Mouse (Mus musculus): ENCODE measurements around the gene Dnah8. TPM values are rescaled to one million over a fixed set of nuclear protein-coding genes. Genes with fewer than 3 reads are reported as not detected.

Gene Dnah8
- polyA plus RNA-seq, 1 experiment from 2014 or later: 2.1 TPM

DNA sequence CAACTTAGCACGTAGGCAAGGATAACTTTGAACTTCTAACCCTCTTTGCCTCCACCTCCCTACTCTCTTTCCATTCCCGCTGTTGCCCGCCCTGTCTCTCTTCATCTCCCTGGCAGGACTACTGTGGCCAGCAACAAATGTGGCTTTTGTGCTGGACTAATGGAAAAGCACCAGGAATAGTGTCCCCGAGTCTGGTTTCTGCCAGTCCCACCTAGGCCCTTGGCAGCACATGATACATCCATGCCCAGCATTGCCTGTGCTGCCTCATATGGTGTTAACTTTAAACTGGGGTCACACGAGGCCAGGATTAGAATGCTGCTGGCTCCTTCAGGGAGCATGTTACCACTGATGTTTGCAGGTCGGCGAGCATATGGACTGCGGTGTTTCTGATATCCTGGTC lies 164.2 kb downstream of the Dnah8 start:
- 90% methylated on average over 8 of the region's 8 CpGs for WGBS
- no peak for DNase-seq
- H3K4me2 ChIP-seq (ENCODE audit: low read length): no peak overlapping the region
- no peaks in the 10 kb centered on the region for H3K27me3 ChIP-seq (ENCODE audit: control insufficient read depth, insufficient read depth, low read length)
- ATAC-seq (ENCODE audit: low FRiP score, low TSS enrichment): no peak
- no peaks in the 10 kb centered on the region for H3K9me3 ChIP-seq (ENCODE audit: control insufficient read depth, low read length)
- H3K9ac ChIP-seq (replicated peaks; ENCODE audit: low read length): no peak overlapping the region
- H3K27ac ChIP-seq (replicated peaks; ENCODE audit: low read depth, low read length): no peak overlapping the region
- H3K36me3 ChIP-seq (ENCODE audit: control insufficient read depth, insufficient read depth, low read length): no peaks in the 10 kb centered on the region
- H3K4me1 ChIP-seq (ENCODE audit: control insufficient read depth, insufficient read depth, low read length): no peaks in the 10 kb centered on the region
- no peak overlapping the region for H3K4me3 ChIP-seq (replicated peaks; ENCODE audit: low read depth, low read length)

DNA sequence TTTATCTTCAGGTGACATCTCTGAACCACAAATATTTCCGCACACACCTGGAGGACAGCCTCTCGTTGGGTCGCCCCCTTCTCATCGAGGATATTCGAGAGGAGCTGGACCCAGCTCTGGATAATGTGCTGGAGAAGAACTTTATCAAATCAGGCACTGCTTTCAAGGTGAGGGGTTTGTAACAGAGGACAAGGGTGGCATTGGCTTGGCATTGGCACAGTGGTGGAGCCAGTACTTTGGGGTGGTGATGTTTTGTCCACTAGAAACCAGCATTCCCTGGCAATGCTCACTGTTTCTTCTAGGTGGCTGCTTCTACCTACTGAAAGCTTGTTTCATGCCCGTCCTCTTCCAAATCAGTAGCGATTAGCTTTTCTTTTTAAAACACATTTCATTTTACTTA lies 166.7 kb downstream of the Dnah8 start:
- 95% methylated on average over 7 of the region's 7 CpGs for WGBS
- H3K9me3 ChIP-seq (ENCODE audit: control insufficient read depth, low read length): no peaks in the 10 kb centered on the region
- H3K4me1 ChIP-seq (ENCODE audit: control insufficient read depth, insufficient read depth, low read length): no peaks in the 10 kb centered on the region
- no peak overlapping the region for H3K9ac ChIP-seq (replicated peaks; ENCODE audit: low read length)
- DNase-seq: no peak
- no peak overlapping the region for H3K4me2 ChIP-seq (ENCODE audit: low read length)
- no peak overlapping the region for H3K4me3 ChIP-seq (replicated peaks; ENCODE audit: low read depth, low read length)
- H3K27ac ChIP-seq (replicated peaks; ENCODE audit: low read depth, low read length): no peak overlapping the region
- H3K27me3 ChIP-seq (ENCODE audit: control insufficient read depth, insufficient read depth, low read length): no peaks in the 10 kb centered on the region
- no peaks in the 10 kb centered on the region for H3K36me3 ChIP-seq (ENCODE audit: control insufficient read depth, insufficient read depth, low read length)
- no peak for ATAC-seq (ENCODE audit: low FRiP score, low TSS enrichment)

GRCm38 (mm10) chr17:30792396-30792795 lies 168.2 kb downstream of the Dnah8 start:
- 87% methylated on average over 6 of the region's 6 CpGs for WGBS
- no peak overlapping the region for H3K27ac ChIP-seq (replicated peaks; ENCODE audit: low read depth, low read length)
- H3K4me2 ChIP-seq (ENCODE audit: low read length): no peak overlapping the region
- H3K4me1 ChIP-seq (ENCODE audit: control insufficient read depth, insufficient read depth, low read length): no peaks in the 10 kb centered on the region
- H3K27me3 ChIP-seq (ENCODE audit: control insufficient read depth, insufficient read depth, low read length): no peaks in the 10 kb centered on the region
- DNase-seq: no peak
- no peak for ATAC-seq (ENCODE audit: low FRiP score, low TSS enrichment)
- H3K4me3 ChIP-seq (replicated peaks; ENCODE audit: low read depth, low read length): no peak overlapping the region
- H3K36me3 ChIP-seq (ENCODE audit: control insufficient read depth, insufficient read depth, low read length): no peaks in the 10 kb centered on the region
- no peaks in the 10 kb centered on the region for H3K9me3 ChIP-seq (ENCODE audit: control insufficient read depth, low read length)
- H3K9ac ChIP-seq (replicated peaks; ENCODE audit: low read length): no peak overlapping the region

- no peak for ATAC-seq (ENCODE audit: low FRiP score, low TSS enrichment)
- H3K4me3 ChIP-seq (replicated peaks; ENCODE audit: low read depth, low read length): no peak overlapping the region
- H3K27ac ChIP-seq (replicated peaks; ENCODE audit: low read depth, low read length): no peak overlapping the region
- no peaks in the 10 kb centered on the region for H3K27me3 ChIP-seq (ENCODE audit: control insufficient read depth, insufficient read depth, low read length)
- no peaks in the 10 kb centered on the region for H3K4me1 ChIP-seq (ENCODE audit: control insufficient read depth, insufficient read depth, low read length)
- no peak overlapping the region for H3K4me2 ChIP-seq (ENCODE audit: low read length)
- no peak for DNase-seq
- H3K9me3 ChIP-seq (ENCODE audit: control insufficient read depth, low read length): no peaks in the 10 kb centered on the region
- no peaks in the 10 kb centered on the region for H3K36me3 ChIP-seq (ENCODE audit: control insufficient read depth, insufficient read depth, low read length)
- 81% methylated on average over 4 of the region's 4 CpGs for WGBS
- H3K9ac ChIP-seq (replicated peaks; ENCODE audit: low read length): no peak overlapping the region
Observed at GRCm38 (mm10) chr17:30796616-30797015, 172.5 kb downstream of the Dnah8 start.

DNA sequence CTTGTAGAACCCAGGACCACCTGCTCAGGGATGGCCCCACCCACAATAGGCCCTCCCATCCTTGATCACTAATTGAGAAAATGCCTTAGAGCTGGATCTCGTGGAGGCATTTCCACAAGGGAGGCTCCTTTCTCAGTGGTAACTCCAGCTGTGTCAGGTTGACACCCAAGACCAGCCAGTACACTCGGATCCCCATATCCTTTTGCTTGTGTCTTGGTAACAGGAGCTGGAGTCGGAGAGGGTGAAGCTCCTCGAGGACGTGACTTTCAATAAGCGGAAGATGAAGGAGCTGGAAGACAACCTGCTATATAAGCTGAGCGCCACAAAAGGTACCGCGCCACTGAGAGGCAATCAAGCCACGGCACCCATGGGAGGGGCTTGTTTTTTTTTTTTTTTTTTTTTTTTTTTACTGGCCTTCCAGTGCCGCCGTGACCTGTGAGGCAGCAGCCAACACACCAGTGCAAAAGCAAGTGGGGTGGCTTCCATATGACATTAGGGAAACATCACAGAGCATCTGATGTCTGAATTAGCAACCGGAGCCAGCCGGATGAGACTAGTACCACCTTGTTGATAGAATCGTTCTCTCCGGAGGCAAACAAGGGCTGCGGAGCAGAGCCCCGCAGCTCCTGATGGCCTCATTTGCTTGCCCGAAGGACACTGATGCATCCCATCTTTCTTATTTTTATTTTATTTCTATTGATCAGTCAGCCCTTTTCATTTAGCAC lies 176.3 kb downstream of the Dnah8 start:
- 87% methylated on average over 19 of the region's 19 CpGs for WGBS

DNA sequence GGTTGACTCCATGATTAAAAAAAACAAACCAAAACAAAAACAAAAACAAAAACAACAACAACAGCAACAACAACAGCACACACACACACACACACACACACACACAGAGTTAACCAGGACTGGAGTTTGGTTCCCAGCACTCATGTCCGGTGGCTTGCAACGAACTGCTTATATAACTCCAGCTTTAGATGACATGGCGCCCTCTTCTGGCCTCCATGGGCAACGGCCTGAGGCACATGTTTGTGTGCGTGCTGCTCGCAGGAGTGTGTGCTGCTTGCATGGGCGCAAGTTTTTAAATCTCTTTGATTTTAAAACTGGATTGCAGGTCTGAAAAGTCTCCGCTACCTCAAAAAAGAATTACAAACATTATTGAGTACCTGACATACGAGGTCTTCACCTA lies 179.5 kb downstream of the Dnah8 start:
- no peak overlapping the region for H3K9ac ChIP-seq (replicated peaks; ENCODE audit: low read length)
- H3K4me2 ChIP-seq (ENCODE audit: low read length): no peak overlapping the region
- H3K27me3 ChIP-seq (ENCODE audit: control insufficient read depth, insufficient read depth, low read length): no peaks in the 10 kb centered on the region
- no peak overlapping the region for H3K27ac ChIP-seq (replicated peaks; ENCODE audit: low read depth, low read length)
- no peak overlapping the region for H3K4me3 ChIP-seq (replicated peaks; ENCODE audit: low read depth, low read length)
- ATAC-seq (ENCODE audit: low FRiP score, low TSS enrichment): no peak
- no peak for DNase-seq
- no peaks in the 10 kb centered on the region for H3K9me3 ChIP-seq (ENCODE audit: control insufficient read depth, low read length)
- H3K4me1 ChIP-seq (ENCODE audit: control insufficient read depth, insufficient read depth, low read length): peaks cover 25% of the 10 kb centered on the region
- no peaks in the 10 kb centered on the region for H3K36me3 ChIP-seq (ENCODE audit: control insufficient read depth, insufficient read depth, low read length)
- WGBS: 93% methylated on average over 9 of the region's 9 CpGs

More for the DNA sequence above, 176.3 kb downstream of the Dnah8 start:
- Histone ChIP-seq H3K36me3 (ENCODE audit: control insufficient read depth, insufficient read depth, low read length) (no peaks in the 10 kb centered on the region), H3K27ac (replicated peaks; ENCODE audit: low read depth, low read length) (no peak overlapping the region), H3K9ac (replicated peaks; ENCODE audit: low read length) (no peak overlapping the region), H3K4me3 (replicated peaks; ENCODE audit: low read depth, low read length) (no peak overlapping the region), H3K27me3 (ENCODE audit: control insufficient read depth, insufficient read depth, low read length) (no peaks in the 10 kb centered on the region), H3K9me3 (ENCODE audit: control insufficient read depth, low read length) (no peaks in the 10 kb centered on the region), H3K4me1 (ENCODE audit: control insufficient read depth, insufficient read depth, low read length) (peaks cover 13% of the 10 kb centered on the region), H3K4me2 (ENCODE audit: low read length) (no peak overlapping the region)
- no peak for DNase-seq
- ATAC-seq (ENCODE audit: low FRiP score, low TSS enrichment): no peak

DNA sequence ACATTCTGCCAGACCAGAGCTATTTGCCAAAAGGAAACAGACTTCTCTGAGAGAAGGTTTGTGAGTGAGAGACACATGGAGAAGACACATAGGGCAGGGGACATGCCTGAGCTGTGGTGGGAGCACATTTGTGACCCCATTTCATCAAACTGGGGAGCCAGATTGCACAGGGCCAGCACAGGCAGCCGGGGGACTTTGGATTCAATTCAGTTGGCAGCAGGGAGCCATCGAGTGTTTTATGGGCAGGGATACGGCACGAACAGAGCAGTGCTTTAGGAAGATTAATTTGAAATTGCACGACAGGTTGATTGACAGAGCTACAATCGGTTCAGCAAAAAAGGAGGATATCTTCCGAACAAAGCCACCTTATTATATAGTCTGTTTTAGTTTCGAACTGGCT lies 180.8 kb downstream of the Dnah8 start:
- no peaks in the 10 kb centered on the region for H3K36me3 ChIP-seq (ENCODE audit: control insufficient read depth, insufficient read depth, low read length)
- no peak overlapping the region; the same call in 1 of the 2 replicates for H3K4me2 ChIP-seq (ENCODE audit: low read length)
- peaks cover 38% of the 10 kb centered on the region for H3K4me1 ChIP-seq (ENCODE audit: control insufficient read depth, insufficient read depth, low read length)
- DNase-seq: peak; percentile 54
- ATAC-seq (ENCODE audit: low FRiP score, low TSS enrichment): no peak
- no peak overlapping the region for H3K9ac ChIP-seq (replicated peaks; ENCODE audit: low read length)
- peak overlapping the region; percentile 79 for H3K27ac ChIP-seq (replicated peaks; ENCODE audit: low read depth, low read length)
- H3K9me3 ChIP-seq (ENCODE audit: control insufficient read depth, low read length): no peaks in the 10 kb centered on the region
- no peaks in the 10 kb centered on the region for H3K27me3 ChIP-seq (ENCODE audit: control insufficient read depth, insufficient read depth, low read length)
- H3K4me3 ChIP-seq (replicated peaks; ENCODE audit: low read depth, low read length): no peak overlapping the region
- WGBS: 8% methylated on average over 8 of the region's 8 CpGs

DNA sequence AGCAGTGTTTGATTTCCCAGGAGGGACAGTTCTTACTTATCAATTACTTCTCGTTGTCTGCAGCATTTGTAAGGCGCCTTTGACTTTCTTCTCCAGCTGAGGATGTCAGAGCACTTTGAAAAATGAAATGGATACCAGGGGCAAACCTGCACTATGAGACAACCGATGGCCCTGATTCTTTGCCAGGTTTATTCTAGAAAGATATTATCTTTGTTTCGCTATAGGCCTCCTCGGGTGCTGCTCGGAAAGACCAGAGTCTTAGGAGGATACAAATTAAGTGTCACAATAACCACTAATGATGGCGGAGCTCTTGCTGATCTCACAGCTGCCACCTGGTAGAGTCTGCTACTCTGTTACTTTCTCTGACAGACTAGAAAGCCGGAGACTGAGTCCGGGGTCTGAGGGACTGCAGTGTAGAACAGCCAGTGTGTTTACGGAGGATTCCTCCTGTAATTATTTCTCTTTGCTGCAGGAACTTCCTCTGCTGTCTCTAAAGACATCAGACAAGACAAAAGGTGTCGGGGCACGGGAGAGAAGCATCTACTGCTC lies 181.4 kb downstream of the Dnah8 start:
- H3K4me2 ChIP-seq (ENCODE audit: low read length): peak overlapping the region; percentile 16; the same call in 1 of the 2 replicates
- WGBS: 28% methylated on average over 12 of the region's 12 CpGs
- no peaks in the 10 kb centered on the region for H3K36me3 ChIP-seq (ENCODE audit: control insufficient read depth, insufficient read depth, low read length)
- no peaks in the 10 kb centered on the region for H3K27me3 ChIP-seq (ENCODE audit: control insufficient read depth, insufficient read depth, low read length)
- H3K4me3 ChIP-seq (replicated peaks; ENCODE audit: low read depth, low read length): no peak overlapping the region
- H3K9ac ChIP-seq (replicated peaks; ENCODE audit: low read length): no peak overlapping the region
- ATAC-seq (ENCODE audit: low FRiP score, low TSS enrichment) (no peak), DNase-seq (peak; percentile 64)
- no peaks in the 10 kb centered on the region for H3K9me3 ChIP-seq (ENCODE audit: control insufficient read depth, low read length)
- peak overlapping the region; percentile 79 for H3K27ac ChIP-seq (replicated peaks; ENCODE audit: low read depth, low read length)
- H3K4me1 ChIP-seq (ENCODE audit: control insufficient read depth, insufficient read depth, low read length): peaks cover 39% of the 10 kb centered on the region
